Mouse (Mus musculus) testis, adult 2 months (tissue): Measurements from ENCODE around the gene Cnih3. TPM values are rescaled to one million over a fixed set of nuclear protein-coding genes. Genes with fewer than 3 reads are reported as not detected.

ENCODE experiments used
- H3K27ac ChIP-seq: fragments of 200-500 bp; 2 replicates; pipeline ENCODE4 v1.5.1; 2012; ENCODE audit warnings: low read depth, low read length; ENCODE audit not compliant: control insufficient read depth, insufficient read depth
- H3K27me3 ChIP-seq: fragments of 200-500 bp; 2 replicates; pipeline ENCODE4 v1.6.1; 2012; ENCODE audit warnings: mild to moderate bottlenecking, low read length, moderate library complexity; ENCODE audit not compliant: control insufficient read depth, insufficient read depth
- H3K36me3 ChIP-seq: fragments of 200-500 bp; 2 replicates; pipeline ENCODE4 v1.6.1; 2012; ENCODE audit warnings: mild to moderate bottlenecking, low read length; ENCODE audit not compliant: control insufficient read depth, insufficient read depth
- H3K4me1 ChIP-seq: fragments of 200-500 bp; 2 replicates; pipeline ENCODE4 v1.6.1; 2012; ENCODE audit warnings: low read length; ENCODE audit not compliant: control insufficient read depth, insufficient read depth
- H3K4me3 ChIP-seq: fragments of 200-500 bp; 2 replicates; pipeline ENCODE4 v1.5.1; 2012; ENCODE audit warnings: low read depth, mild to moderate bottlenecking, low read length, moderate library complexity, mixed read lengths; ENCODE audit not compliant: control insufficient read depth
- CTCF ChIP-seq: fragments of 200-500 bp; IDR thresholded peaks from 2 replicates; pipeline ENCODE4 v1.5.1; 2012; ENCODE audit warnings: low read depth, mild to moderate bottlenecking, inconsistent platforms, low read length, moderate library complexity; ENCODE audit not compliant: control insufficient read depth, insufficient read depth, insufficient replicate concordance
- POLR2A ChIP-seq: fragments of 200-500 bp; IDR thresholded peaks from 2 replicates; pipeline ENCODE4 v1.6.1; 2012; ENCODE audit warnings: low read depth, mild to moderate bottlenecking, inconsistent platforms, low read length, moderate library complexity; ENCODE audit not compliant: control insufficient read depth
- polyA plus RNA-seq: library from polyadenylated mRNA; depleted of rRNA; stranded (reverse); fragments of >200 nt; gene quantifications from 2 replicates; pipeline ENCODE4 v1.2.3, GENCODE M21; 2012

Gene Cnih3
- polyA plus RNA-seq, 1 experiment = 0.27 TPM

GRCm38 (mm10) chr1:181407281-181407680 is 54.9 kb downstream of the Cnih3 start:
- no peaks in the 10 kb centered on the region for H3K27me3 ChIP-seq
- no peak for TF ChIP-seq CTCF
- TF ChIP-seq POLR2A = no peak
- no peak overlapping the region for H3K4me3 ChIP-seq
- H3K4me1 ChIP-seq = no peaks in the 10 kb centered on the region
- H3K36me3 ChIP-seq = no peaks in the 10 kb centered on the region
- H3K27ac ChIP-seq = no peak overlapping the region

DNA sequence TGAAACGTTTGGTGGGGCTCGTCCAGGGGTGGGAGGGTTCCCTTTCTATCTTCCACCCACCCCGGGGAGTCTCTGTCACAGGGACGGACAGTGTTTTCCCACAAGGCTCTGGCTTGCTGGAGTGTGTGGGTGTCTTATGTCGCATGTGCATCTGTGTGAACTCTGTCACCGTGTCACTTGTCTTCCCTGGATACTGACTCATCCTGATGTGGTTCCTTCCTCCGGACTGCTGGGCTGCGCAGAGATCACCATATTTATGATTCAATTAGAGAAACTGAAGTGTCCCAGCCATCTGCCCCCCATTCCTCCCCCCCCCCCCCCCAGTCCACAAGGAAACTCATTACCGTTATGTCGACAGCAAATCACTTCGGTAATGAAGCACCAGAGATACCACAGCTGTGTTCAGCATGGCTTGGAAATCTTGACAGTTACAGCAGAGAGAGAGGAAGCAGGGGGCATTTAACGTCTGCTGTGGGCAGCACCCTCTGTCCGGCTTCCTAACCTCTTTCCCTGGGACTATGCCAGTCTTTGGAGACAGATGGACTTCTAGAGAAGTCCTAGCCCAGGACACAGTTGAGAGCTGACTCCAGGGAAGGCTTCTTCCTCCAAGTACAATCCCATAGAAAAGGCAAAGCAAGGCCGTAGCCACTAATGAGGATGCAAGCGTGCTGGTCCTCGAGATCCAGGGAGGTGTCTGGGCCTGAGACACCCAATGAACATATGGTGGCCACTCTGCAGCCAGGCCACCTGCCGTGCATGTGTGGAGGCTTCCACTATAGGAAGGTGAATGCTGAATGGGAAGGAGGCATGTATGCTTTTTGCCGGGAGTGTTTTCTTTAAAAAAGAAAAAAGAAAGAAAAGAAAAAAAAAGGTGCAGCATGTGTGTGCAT is 55.9 kb downstream of the Cnih3 start:
- no peaks in the 10 kb centered on the region for H3K27me3 ChIP-seq
- no peaks in the 10 kb centered on the region for H3K36me3 ChIP-seq
- no peaks in the 10 kb centered on the region for H3K4me1 ChIP-seq
- TF ChIP-seq CTCF = no peak
- TF ChIP-seq POLR2A = no peak
- H3K4me3 ChIP-seq = no peak overlapping the region
- H3K27ac ChIP-seq = no peak overlapping the region

GRCm38 (mm10) chr1:181409693-181410092 is 57.3 kb downstream of the Cnih3 start:
- no peaks in the 10 kb centered on the region for H3K27me3 ChIP-seq
- H3K4me1 ChIP-seq = peaks cover 4% of the 10 kb centered on the region; the same call in 1 of the 2 replicates
- no peak overlapping the region for H3K4me3 ChIP-seq
- no peak overlapping the region for H3K27ac ChIP-seq
- TF ChIP-seq CTCF = no peak
- TF ChIP-seq POLR2A = no peak
- no peaks in the 10 kb centered on the region for H3K36me3 ChIP-seq

- no peaks in the 10 kb centered on the region for H3K27me3 ChIP-seq
- H3K36me3 ChIP-seq = no peaks in the 10 kb centered on the region
- peaks cover 4% of the 10 kb centered on the region; the same call in 1 of the 2 replicates for H3K4me1 ChIP-seq
- TF ChIP-seq CTCF = no peak
- TF ChIP-seq POLR2A = no peak
- no peak overlapping the region for H3K4me3 ChIP-seq
- no peak overlapping the region for H3K27ac ChIP-seq
Measured at GRCm38 (mm10) chr1:181410647-181411254, 58.3 kb downstream of the Cnih3 start.

DNA sequence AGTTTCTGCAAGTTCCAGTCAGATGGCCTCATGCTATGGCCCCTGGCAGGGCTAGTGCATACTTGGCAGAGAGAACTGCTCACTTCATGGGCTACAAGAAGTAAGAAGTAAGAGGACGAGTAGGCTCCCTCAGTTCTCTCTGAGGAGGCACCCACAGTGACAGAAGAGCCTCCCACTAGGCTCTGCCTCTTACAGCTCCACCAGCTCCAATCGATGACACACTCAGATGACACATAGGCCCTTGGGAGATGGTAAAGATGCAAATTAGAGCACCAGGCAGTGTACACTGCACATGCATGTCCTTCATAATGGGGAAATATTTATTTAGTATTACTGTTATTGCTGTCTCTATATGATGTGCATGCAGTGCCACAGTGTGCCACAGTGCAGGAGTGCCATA is 62.6 kb downstream of the Cnih3 start:
- TF ChIP-seq CTCF = no peak
- no peak for TF ChIP-seq POLR2A
- no peak overlapping the region for H3K27ac ChIP-seq
- peaks cover 4% of the 10 kb centered on the region; the same call in 1 of the 2 replicates for H3K4me1 ChIP-seq
- no peak overlapping the region for H3K4me3 ChIP-seq
- no peaks in the 10 kb centered on the region for H3K27me3 ChIP-seq
- no peaks in the 10 kb centered on the region for H3K36me3 ChIP-seq

DNA sequence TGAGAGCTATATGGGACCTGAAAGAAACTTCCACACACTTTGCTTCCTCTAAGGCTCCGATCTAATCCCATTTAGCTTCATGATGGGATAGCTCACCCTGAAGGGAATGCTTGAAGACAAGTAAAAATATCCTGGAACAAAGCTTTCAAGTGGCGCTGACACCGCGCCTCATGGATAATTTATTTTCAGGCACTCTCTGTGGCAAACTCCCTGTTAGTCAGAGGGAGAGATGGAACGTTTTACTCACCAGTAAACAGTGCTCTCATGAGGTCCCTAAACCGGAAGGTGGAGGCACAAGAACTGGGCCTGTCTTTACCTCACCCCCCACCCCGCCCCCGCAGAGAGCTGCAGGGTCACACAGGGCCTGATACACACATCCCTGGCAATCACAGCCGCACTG is 64.4 kb downstream of the Cnih3 start:
- Histone ChIP-seq H3K36me3 (no peaks in the 10 kb centered on the region), H3K27me3 (no peaks in the 10 kb centered on the region), H3K4me3 (no peak overlapping the region), H3K27ac (no peak overlapping the region), H3K4me1 (peaks cover 4% of the 10 kb centered on the region; the same call in 1 of the 2 replicates)
- no peak for TF ChIP-seq POLR2A

- no peaks in the 10 kb centered on the region for H3K27me3 ChIP-seq
- no peak overlapping the region for H3K4me3 ChIP-seq
- H3K4me1 ChIP-seq = peaks cover 4% of the 10 kb centered on the region; the same call in 1 of the 2 replicates
- H3K27ac ChIP-seq = no peak overlapping the region
- TF ChIP-seq POLR2A = no peak
- no peak for TF ChIP-seq CTCF
- no peaks in the 10 kb centered on the region for H3K36me3 ChIP-seq
Measured at GRCm38 (mm10) chr1:181417937-181418523, 65.6 kb downstream of the Cnih3 start.
